8 mouse cellular contexts compared by ENCODE assay signal in the genomic region with DNA sequence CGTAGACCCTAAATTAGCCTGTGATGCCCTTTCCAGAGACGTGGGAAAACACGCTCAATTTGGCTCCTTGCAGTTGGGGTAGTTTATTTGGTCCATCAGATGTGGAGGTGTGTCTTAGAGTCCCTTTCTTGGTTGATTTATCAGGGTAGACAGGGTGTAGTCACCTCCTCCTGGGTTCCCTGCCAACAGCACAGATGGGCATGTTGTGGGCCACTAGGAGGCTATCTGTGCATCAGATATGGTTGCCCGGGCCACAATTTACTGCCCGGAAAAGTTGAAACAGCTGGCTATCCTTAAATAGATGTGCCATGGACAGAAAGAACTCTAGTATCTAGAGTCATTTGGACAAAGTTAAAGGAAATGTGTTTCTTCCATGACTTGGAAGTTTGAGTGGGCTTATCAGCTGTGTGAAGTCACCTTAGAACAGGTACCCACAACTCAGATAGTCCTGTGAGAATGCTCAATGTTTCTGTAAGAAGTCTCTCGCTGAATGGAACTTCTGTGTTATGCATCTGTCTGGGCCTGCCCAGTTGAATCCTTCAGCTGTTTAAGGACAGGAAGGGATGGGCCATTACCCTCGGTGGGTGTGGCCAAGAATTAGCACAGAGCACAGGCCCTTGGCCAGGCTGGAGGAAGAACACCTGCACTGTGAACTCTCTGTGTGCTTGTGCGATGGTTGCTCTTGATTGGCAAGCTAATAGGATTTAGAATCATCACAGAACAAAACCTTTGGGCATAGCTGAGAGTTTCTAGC. TPM values are rescaled to one million over a fixed set of nuclear protein-coding genes. Genes with fewer than 3 reads are reported as not detected.
DNase-seq lines count a peak whose midpoint lies in the region; TF ChIP-seq lines count a peak whose summit lies in the region.

No protein-coding gene starts in this region.

- TF ChIP-seq POLR2A in bone marrow macrophage, adult 2 months (IDR thresholded peaks at IDR 0.05; ENCODE audit: borderline replicate concordance, low read depth, low read length), result no peak
- TF ChIP-seq POLR2A in spleen, adult 2 months (IDR thresholded peaks at IDR 0.05; ENCODE audit: low read depth, low read length), result peak; percentile 42

- TF ChIP-seq CTCF in layer of hippocampus, adult 2 months (conservative IDR thresholded peaks at IDR 0.05), result no peak
- TF ChIP-seq CTCF in bone marrow macrophage, adult 2 months (IDR thresholded peaks at IDR 0.05; ENCODE audit: low read depth, low read length), result no peak
- TF ChIP-seq CTCF in spleen, adult 2 months (IDR thresholded peaks at IDR 0.05; ENCODE audit: extremely low read depth, insufficient read depth, insufficient read length, insufficient replicate concordance), result no peak

- WGBS in spleen, adult 2 months, result 52% methylated on average over 8 of the region's 8 CpGs

- H3K4me1 ChIP-seq in bone marrow macrophage, adult 2 months (ENCODE audit: control insufficient read depth, insufficient read depth, low read length), result peaks cover 28% of the 10 kb centered on the region
- H3K4me1 ChIP-seq in spleen, adult 2 months (ENCODE audit: control insufficient read depth, insufficient read depth, insufficient read length), result peaks cover 6% of the 10 kb centered on the region; the same call in 1 of the 2 replicates

- no peak overlapping the region; the same call in 1 of the 2 replicates for H3K4me3 ChIP-seq in layer of hippocampus, adult 2 months
- peak overlapping the region; percentile 87 for H3K4me3 ChIP-seq in bone marrow macrophage, adult 2 months (ENCODE audit: insufficient read depth, low read length)
- H3K4me3 ChIP-seq in spleen, adult 2 months (ENCODE audit: extremely low read depth, insufficient read depth, insufficient read length), result peak overlapping the region; percentile 37

- H3K36me3 ChIP-seq in spleen, adult 2 months (ENCODE audit: control insufficient read depth, insufficient read depth, low read length), result no peaks in the 10 kb centered on the region

- no peak for DNase-seq in layer of hippocampus, adult 2 months (ENCODE audit: low spot score in 2 of 2)
- DNase-seq in layer of hippocampus, adult 9-11 months, result no peak
- DNase-seq in heart, adult 8-10 months (ENCODE audit: low spot score), result peak; percentile 58
- peak; percentile 65 for DNase-seq in kidney, postnatal 10 days
- DNase-seq in spleen, adult 2 months (ENCODE audit: low read depth in 1 of 2, low spot score in 2 of 2), result peak; percentile 71 to 81
- no peak for DNase-seq in adrenal gland, postnatal 4 days (ENCODE audit: low spot score in 2 of 2)
- no peak for DNase-seq in frontal cortex, postnatal 10 days (ENCODE audit: low spot score in 2 of 2)

- H3K27ac ChIP-seq in layer of hippocampus, adult 2 months, result peak overlapping the region; percentile 81; the same call in 1 of the 2 replicates
- H3K27ac ChIP-seq in bone marrow macrophage, adult 2 months (ENCODE audit: insufficient read depth, low read depth, low read length), result 0 out of 2 replicates have a peak overlapping the region, but pooled peaks have one; percentile 15
- H3K27ac ChIP-seq in spleen, adult 2 months (ENCODE audit: insufficient read depth, low read length), result peak overlapping the region; percentile 62

- no peaks in the 10 kb centered on the region for H3K27me3 ChIP-seq in spleen, adult 2 months (ENCODE audit: control insufficient read depth, insufficient read depth, low read length)

RNA-seq across cellular contexts. Expression of a gene that starts 2.3 kb away (rescaled TPM):
- 1 to 10 TPM; 7.6 to 8.2 TPM for total RNA-seq in layer of hippocampus, adult 2 months (2021)
- polyA plus RNA-seq in bone marrow macrophage, adult 2 months (2012; ENCODE audit: insufficient read depth, insufficient read length, missing spikeins), result 78.8 and 86.6 TPM in 2 replicates
- total RNA-seq in heart, adult 8-10 months (2022), result 10 to 100 TPM in 2 of 4 experiments, 1 to 10 TPM in 2; 8.0 to 10.3 (median 9.1) TPM
- polyA plus RNA-seq in spleen, adult 2 months (2012; rRNA removed), result 15.4 and 16.6 TPM in 2 replicates
- 10 to 100 TPM; 16.8 to 19.8 TPM for total RNA-seq in adrenal gland, postnatal 4 days (2021)

Comparison
In these comparisons a context has a peak if more than half of its experiments do, and no peak if none do; other contexts are left out.
1. DNase-seq: peak in heart, adult 8-10 months (single experiment), kidney, postnatal 10 days (single experiment) and spleen, adult 2 months (2 of 2); none in layer of hippocampus, adult 2 months (0 of 2), layer of hippocampus, adult 9-11 months (single experiment), adrenal gland, postnatal 4 days (0 of 2) and frontal cortex, postnatal 10 days (0 of 2).
2. H3K27ac ChIP-seq: peak in every context shown above with its lines; median percentile 81 in layer of hippocampus, adult 2 months; 62 in spleen, adult 2 months; 15 in bone marrow macrophage, adult 2 months.